8 mouse cellular contexts compared by ENCODE assay signal in the genomic region with DNA sequence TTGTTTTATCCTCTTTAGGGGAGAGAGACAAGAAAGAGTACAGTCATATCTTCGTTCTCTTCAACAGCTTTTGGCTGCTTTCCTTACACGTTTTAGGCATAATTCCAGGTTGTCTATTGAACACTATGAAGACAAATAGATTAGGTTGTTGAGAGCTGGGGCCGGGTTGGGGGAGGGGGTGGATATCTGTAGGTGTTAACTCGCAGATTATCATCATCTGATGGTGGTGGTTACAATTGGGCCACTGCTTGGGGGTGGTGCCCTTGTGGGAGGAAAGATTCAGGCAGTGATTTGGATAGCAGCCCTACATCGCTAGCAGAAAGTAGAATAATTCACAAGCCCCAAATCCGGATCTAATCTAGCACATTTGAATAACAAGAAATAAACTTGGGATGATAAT. TPM values are rescaled to one million over a fixed set of nuclear protein-coding genes. Genes with fewer than 3 reads are reported as not detected.
A peak's percentile ranks its signal among the peaks of the same experiment; 100 is the strongest.
DNase-seq lines count a peak whose midpoint lies in the region; ATAC-seq and TF ChIP-seq lines count a peak whose summit lies in the region.

No protein-coding gene starts in this region.

- H3K27me3 ChIP-seq in forebrain, embryonic 14.5 days (replicated peaks; ENCODE audit: control insufficient read depth, insufficient read depth, low read length) = no peaks in the 10 kb centered on the region
- H3K27me3 ChIP-seq in midbrain, embryonic 12.5 days = no peaks in the 10 kb centered on the region

- DNase-seq in frontal cortex, postnatal 25 days (ENCODE audit: low spot score in 2 of 2) = no peak
- peak; percentile 20 for DNase-seq in ES-E14 (ENCODE audit: low read depth, low spot score)
- DNase-seq in forebrain, embryonic 14.5 days (ENCODE audit: low spot score) = peak; percentile 61
- DNase-seq in layer of hippocampus, adult 9-10 months (ENCODE audit: low spot score) = peak; percentile 32
- DNase-seq in spleen, postnatal 10 days (ENCODE audit: low spot score in 2 of 2) = no peak
- DNase-seq in adrenal gland, adult 2 months = no peak

- WGBS in forebrain, embryonic 14.5 days = 24% methylated on average over 6 of the region's 6 CpGs
- 23% methylated on average over 6 of the region's 6 CpGs for WGBS in midbrain, embryonic 12.5 days

- in situ Hi-C loops in ES-E14 (cut with MboI; ENCODE audit: low sequenced_read_pairs in 2 of 2, unreplicated experiment in 2 of 2) = no loop called here

- H3K9me3 ChIP-seq in ES-E14 (ENCODE audit: control insufficient read depth, insufficient read depth, low read depth, low read length) = no peaks in the 10 kb centered on the region
- no peaks in the 10 kb centered on the region for H3K9me3 ChIP-seq in forebrain, embryonic 14.5 days (replicated peaks; ENCODE audit: control insufficient read depth, low read length)
- H3K9me3 ChIP-seq in midbrain, embryonic 12.5 days = no peaks in the 10 kb centered on the region

- no peaks in the 10 kb centered on the region for H3K36me3 ChIP-seq in ES-E14 (ENCODE audit: control insufficient read depth, insufficient read depth, low read length, poor library complexity, severe bottlenecking)
- H3K36me3 ChIP-seq in forebrain, embryonic 14.5 days (ENCODE audit: control insufficient read depth, insufficient read depth, low read length) = no peaks in the 10 kb centered on the region
- H3K36me3 ChIP-seq in midbrain, embryonic 12.5 days = no peaks in the 10 kb centered on the region

- H3K4me1 ChIP-seq in ES-E14 (ENCODE audit: control insufficient read depth in 2 of 2, insufficient read depth in 2 of 2, low read length in 2 of 2, poor library complexity in 1 of 2) = peaks cover 7 to 11% of the 10 kb centered on the region in 2 experiments; a peak in 2 of 4 replicates
- H3K4me1 ChIP-seq in forebrain, embryonic 14.5 days (ENCODE audit: control insufficient read depth, insufficient read depth, low read length) = peaks cover 19% of the 10 kb centered on the region
- H3K4me1 ChIP-seq in midbrain, embryonic 12.5 days = peaks cover 28% of the 10 kb centered on the region

- ATAC-seq in frontal cortex, adult (ENCODE audit: low TSS enrichment) = 0 out of 2 replicates have a peak, but pooled peaks have one; percentile 11
- ATAC-seq in forebrain, embryonic 14.5 days = no peak
- ATAC-seq in midbrain, embryonic 12.5 days (ENCODE audit: low FRiP score, low read depth) = no peak

- H3K9ac ChIP-seq in ES-E14 (ENCODE audit: insufficient read depth, low read depth, low read length, poor library complexity, severe bottlenecking) = no peak overlapping the region
- peak overlapping the region; percentile 99 for H3K9ac ChIP-seq in forebrain, embryonic 14.5 days (ENCODE audit: low read length)
- H3K9ac ChIP-seq in midbrain, embryonic 12.5 days (replicated peaks) = peak overlapping the region; percentile 54; the same call in 1 of the 2 replicates

- H3K4me2 ChIP-seq in forebrain, embryonic 14.5 days (ENCODE audit: low read length) = peak overlapping the region; percentile 55
- peak overlapping the region; percentile 67 for H3K4me2 ChIP-seq in midbrain, embryonic 12.5 days (replicated peaks)

- H3K4me3 ChIP-seq in ES-E14 (ENCODE audit: insufficient read depth in 1 of 2, low read depth in 1 of 2, low read length in 2 of 2, poor library complexity in 1 of 2, severe bottlenecking in 1 of 2) = peak overlapping the region in 1 of 2 experiments; percentile 49; a peak in 1 of 4 replicates
- peak overlapping the region; percentile 89 for H3K4me3 ChIP-seq in forebrain, embryonic 14.5 days (ENCODE audit: low read depth, low read length)
- H3K4me3 ChIP-seq in midbrain, embryonic 12.5 days = peak overlapping the region; percentile 82

- H3K27ac ChIP-seq in ES-E14 (ENCODE audit: insufficient read depth, low read depth, low read length, poor library complexity, severe bottlenecking) = no peak overlapping the region
- peak overlapping the region; percentile 93; the same call in 1 of the 2 replicates for H3K27ac ChIP-seq in forebrain, embryonic 14.5 days (ENCODE audit: low read depth, low read length)
- peak overlapping the region; percentile 88 for H3K27ac ChIP-seq in midbrain, embryonic 12.5 days (replicated peaks)

TF ChIP-seq in ES-E14, 5 proteins besides CTCF, POLR2A, EP300 and RAD21:
- TF ChIP-seq ZC3H11A (IDR thresholded peaks at IDR 0.05; ENCODE audit: borderline replicate concordance, low read depth, low read length) = no peak
- TF ChIP-seq CHD2 (IDR thresholded peaks at IDR 0.05; ENCODE audit: low read depth, low read length) = 0 out of 2 replicates have a peak, but pooled peaks have one; percentile 26

RNA-seq across cellular contexts. Expression of gene Akap11, which starts 0.9 kb away (rescaled TPM):
- total RNA-seq in ES-E14 (2012; rRNA removed) = 25.3 and 46.4 TPM in 2 replicates
- polyA plus RNA-seq in forebrain, embryonic 14.5 days (2014; fragmentation: Nextera tagmentation; extraction: Ambion mirVana) = 27.5 and 34.6 TPM in 2 replicates
- 31.5 and 35.1 TPM in 2 replicates for polyA plus RNA-seq in midbrain, embryonic 12.5 days (2016; fragmentation: Nextera tagmentation; extraction: Ambion mirVana)
- total RNA-seq in adrenal gland, adult 2 months (2021) = 10 to 100 TPM; 38.1 to 46.0 TPM
- 1.4 and 1.7 TPM in 2 replicates for polyA plus RNA-seq in adrenal gland, adult 2 months (2012; rRNA removed)

Comparison
In these comparisons a context has a peak if more than half of its experiments do, and no peak if none do; other contexts are left out.
1. DNase-seq: peak in ES-E14 (single experiment), forebrain, embryonic 14.5 days (single experiment) and layer of hippocampus, adult 9-10 months (single experiment); none in frontal cortex, postnatal 25 days (0 of 2), spleen, postnatal 10 days (0 of 2) and adrenal gland, adult 2 months (single experiment).
2. RNA of gene Akap11, which starts 0.9 kb away (polyA plus RNA-seq): 31.5 to 35.1 TPM in midbrain, embryonic 12.5 days and 27.5 to 34.6 TPM in forebrain, embryonic 14.5 days; 1.4 to 1.7 TPM in adrenal gland, adult 2 months; every median in the first group is over 10 times any median in the second.